Mouse (Mus musculus): ENCODE measurements at regions not wholly inside any gene's neighbourhood (a gene's known extent, or its start where the extent isn't known, plus 50 kb on each side); places are given as distances from the start of the nearest gene placed in this dataset.

- no peak for TF ChIP-seq POLR2A (IDR thresholded peaks at IDR 0.05; ENCODE audit: extremely low read depth, insufficient read depth, low read length)
- TF ChIP-seq CTCF (IDR thresholded peaks at IDR 0.05; ENCODE audit: extremely low read depth, insufficient read depth, low read length), result no peak
Measured at GRCm38 (mm10) chr2:123397551-123397950, 632.5 kb downstream of the Sqor start.
